Mouse (Mus musculus): ENCODE measurements around the gene Sf3a3. TPM values are rescaled to one million over a fixed set of nuclear protein-coding genes. Genes with fewer than 3 reads are reported as not detected.
A peak's percentile ranks its signal among the peaks of the same experiment; 100 is the strongest.
"Not testable (repeated sequence)": the region's sequence is repeated elsewhere in the genome, so short reads cannot be mapped to it uniquely, and the experiment has no call there.

The Sf3a3 gene
- polyA plus RNA-seq, 1 experiment from 2014 or later = 133 TPM

DNA sequence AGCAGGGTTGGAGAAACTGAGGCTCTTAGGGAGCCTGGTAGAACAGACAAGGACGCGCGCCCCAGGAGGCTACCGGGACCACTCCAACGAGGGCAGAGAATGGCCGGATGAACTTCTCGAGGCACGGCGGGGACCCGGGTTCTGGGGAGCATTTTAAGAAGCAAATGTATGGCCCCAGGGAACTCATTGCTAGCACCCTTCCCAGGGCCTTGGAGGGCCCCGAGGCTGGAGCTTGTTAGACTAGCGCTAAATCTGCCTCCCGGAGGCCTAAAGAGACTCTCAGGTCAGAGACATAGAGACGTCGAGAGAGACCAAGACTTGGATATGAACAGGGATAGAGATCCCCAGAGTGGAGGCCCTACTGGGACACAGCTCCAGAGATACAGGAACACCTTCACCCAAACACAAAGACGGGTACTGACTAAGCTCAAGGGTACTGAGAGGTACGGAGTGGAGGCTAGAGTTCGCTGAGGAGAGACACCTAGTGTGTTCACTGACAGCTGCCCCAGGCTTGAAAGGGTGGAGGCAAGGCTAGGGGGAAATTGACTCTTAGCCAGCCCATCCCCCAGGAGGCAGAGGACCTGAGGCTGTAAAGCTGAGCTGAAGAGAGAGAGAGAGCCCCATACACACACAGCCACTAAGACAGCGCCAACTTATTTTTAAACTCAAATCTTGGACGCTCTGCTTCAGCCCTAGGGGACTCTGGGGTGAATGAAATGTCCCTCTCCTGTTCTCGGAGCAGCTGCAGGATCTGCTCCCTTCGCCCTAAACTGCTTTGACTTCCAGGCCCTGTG is 13.3 kb upstream of the Sf3a3 start:
- H3K4me1 ChIP-seq = peaks cover 41% of the 10 kb centered on the region
- no peak; the same call in 1 of the 2 replicates for ATAC-seq (ENCODE audit: insufficient read depth, low FRiP score, low read depth)
- 4% methylated on average over 22 of the region's 22 CpGs for WGBS

DNA sequence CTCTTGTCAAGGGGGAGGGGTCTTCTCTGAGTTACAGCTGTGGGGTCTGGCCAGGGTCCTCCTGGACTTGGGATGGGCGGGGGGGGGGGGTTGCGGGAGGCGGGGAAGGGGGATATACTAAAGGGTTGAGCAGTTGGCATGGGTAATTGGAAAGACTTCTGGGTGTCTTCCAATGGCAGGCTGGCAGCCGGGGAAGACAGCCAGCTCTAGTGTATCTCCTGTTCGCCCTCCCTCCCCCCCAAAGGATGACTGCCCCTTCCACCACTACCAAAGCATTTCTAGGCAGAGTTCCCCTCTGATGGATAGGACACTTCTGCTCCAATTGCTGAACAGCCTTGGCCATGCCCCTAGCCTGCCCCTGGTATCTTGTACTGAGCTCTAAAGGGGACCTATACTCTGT is 12.7 kb upstream of the Sf3a3 start:
- H3K4me3 ChIP-seq (replicated peaks) = peak overlapping the region; percentile 84
- ATAC-seq (ENCODE audit: insufficient read depth, low FRiP score, low read depth) = no peak
- H3K4me1 ChIP-seq = peaks cover 40% of the 10 kb centered on the region
- H3K27ac ChIP-seq = peak overlapping the region; percentile 94
- H3K4me2 ChIP-seq = peak overlapping the region; percentile 79
- H3K36me3 ChIP-seq = no peaks in the 10 kb centered on the region
- WGBS = 31% methylated on average over 5 of the region's 5 CpGs
- peak overlapping the region; percentile 86; the same call in 1 of the 2 replicates for H3K9ac ChIP-seq
- no peaks in the 10 kb centered on the region for H3K9me3 ChIP-seq
- no peaks in the 10 kb centered on the region for H3K27me3 ChIP-seq (replicated peaks)

More for the DNA sequence above, 13.3 kb upstream of the Sf3a3 start:
- Histone ChIP-seq H3K4me3 (replicated peaks) (peak overlapping the region; percentile 84), H3K4me2 (peak overlapping the region; percentile 79), H3K36me3 (no peaks in the 10 kb centered on the region), H3K27ac (peak overlapping the region; percentile 94), H3K9me3 (no peaks in the 10 kb centered on the region), H3K9ac (peak overlapping the region; percentile 86), H3K27me3 (replicated peaks) (no peaks in the 10 kb centered on the region)

DNA sequence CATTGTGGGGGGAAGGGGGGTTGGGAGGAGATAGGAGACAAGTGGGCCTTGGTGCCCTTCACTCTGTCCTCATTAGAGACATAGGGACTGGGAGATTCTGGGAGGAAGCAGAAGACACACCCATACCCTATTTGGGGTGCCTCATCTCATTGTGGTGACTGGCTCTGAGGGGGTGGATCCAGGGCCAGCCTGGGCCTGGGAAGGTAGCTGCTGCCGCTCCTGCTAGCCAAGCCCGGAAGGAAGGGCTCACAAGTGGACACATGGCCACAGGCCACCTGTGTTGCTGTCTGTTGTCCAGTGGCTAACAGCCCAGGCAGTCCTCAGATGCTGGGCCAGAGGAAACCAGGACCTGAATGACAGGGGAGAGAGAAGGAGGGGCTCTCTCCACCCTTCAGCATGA is 11.2 kb upstream of the Sf3a3 start:
- 35% methylated on average over 2 of the region's 2 CpGs for WGBS
- Histone ChIP-seq H3K9me3 (no peaks in the 10 kb centered on the region), H3K27me3 (replicated peaks) (no peaks in the 10 kb centered on the region), H3K4me3 (replicated peaks) (peak overlapping the region; percentile 9; the same call in 1 of the 2 replicates), H3K4me2 (peak overlapping the region; percentile 43), H3K27ac (peak overlapping the region; percentile 93), H3K36me3 (no peaks in the 10 kb centered on the region), H3K9ac (no peak overlapping the region; the same call in 1 of the 2 replicates), H3K4me1 (peaks cover 46% of the 10 kb centered on the region)
- ATAC-seq (ENCODE audit: insufficient read depth, low FRiP score, low read depth) = no peak

DNA sequence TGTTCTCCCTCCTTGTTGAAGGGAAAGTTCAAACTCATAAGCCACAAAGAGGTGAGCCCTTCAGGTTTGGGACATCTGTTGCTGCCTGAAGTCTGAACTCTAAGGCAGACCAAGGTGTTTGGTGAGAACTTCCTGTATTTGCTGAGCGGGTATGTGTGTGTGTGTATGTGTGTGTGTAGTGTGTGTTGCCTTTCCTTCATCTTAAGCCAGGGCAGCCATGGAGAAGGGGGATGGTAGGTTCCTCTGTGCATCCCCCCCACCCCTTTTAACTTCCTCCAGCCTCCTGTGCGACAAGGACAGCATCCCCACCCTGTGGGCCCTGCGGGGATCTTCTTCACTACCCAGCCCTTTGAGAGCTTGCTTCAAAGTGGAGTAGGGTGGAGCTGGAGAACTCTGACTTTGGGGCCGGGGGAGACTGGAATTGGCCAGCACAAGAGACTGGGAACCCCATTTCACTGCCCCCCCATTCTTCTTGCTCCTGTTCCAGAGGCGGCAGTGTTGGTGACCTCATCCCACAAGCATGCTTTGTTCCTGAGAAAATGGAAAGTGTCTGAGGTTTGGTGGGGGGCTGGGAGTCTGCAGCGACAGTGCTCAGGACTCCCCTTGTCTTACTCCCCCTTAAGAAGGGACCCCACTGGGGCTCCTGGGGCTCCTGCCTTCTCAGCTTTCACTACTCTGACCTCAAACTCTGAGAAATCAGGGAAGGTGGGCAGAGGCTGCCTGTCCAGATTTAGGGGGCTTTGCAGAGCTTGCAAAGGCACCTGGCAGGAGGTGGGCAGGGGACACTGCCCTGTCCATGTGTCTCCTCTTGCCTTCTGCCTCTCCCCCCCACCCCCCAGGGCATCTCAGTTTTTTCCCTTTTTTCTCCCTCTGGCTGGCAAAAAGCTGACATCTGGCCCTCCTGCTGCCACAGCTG is 10.4 kb upstream of the Sf3a3 start:
- WGBS = 14% methylated on average over 6 of the region's 6 CpGs
- Histone ChIP-seq H3K4me2 (peak overlapping the region; percentile 43), H3K9ac (peak overlapping the region; percentile 13; the same call in 1 of the 2 replicates), H3K36me3 (no peaks in the 10 kb centered on the region), H3K27me3 (replicated peaks) (no peaks in the 10 kb centered on the region), H3K4me1 (peaks cover 49% of the 10 kb centered on the region), H3K9me3 (no peaks in the 10 kb centered on the region), H3K27ac (peak overlapping the region; percentile 93), H3K4me3 (replicated peaks) (peak overlapping the region; percentile 15; the same call in 1 of the 2 replicates)
- no peak for ATAC-seq (ENCODE audit: insufficient read depth, low FRiP score, low read depth)

DNA sequence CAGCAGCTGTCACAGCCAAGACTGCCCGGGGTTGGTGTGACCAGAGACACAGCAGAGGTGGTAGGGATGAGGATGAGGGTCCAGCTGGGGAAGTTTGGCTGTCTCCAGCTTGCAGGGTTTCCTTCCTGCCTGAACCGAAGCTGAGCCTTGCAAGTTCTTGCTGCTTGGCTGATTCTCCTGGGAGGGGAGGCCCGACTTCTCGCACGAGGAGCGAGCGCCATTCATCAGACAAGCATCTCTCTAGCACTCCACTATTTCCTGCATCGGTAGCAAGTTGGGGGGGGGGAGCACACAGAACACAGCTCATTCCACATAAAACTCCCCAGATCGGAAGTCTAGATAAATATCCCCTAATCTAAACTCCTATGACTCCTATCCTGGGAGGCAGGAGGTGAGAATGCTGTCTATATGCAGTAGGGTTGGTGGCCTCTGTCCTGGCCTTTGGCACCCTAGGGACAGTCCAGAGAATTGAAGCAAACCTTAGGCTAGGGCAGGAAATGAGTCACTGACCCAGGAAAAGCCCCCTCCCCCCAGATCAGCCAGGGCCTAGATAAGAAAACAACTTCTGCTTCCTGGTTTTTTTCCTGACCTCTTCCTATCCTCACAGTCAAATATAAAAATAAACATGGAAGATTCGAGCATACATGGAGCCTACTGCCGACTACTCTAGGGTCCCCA is 9.6 kb upstream of the Sf3a3 start:
- H3K9me3 ChIP-seq = no peaks in the 10 kb centered on the region
- H3K4me3 ChIP-seq (replicated peaks) = peak overlapping the region; percentile 15; the same call in 1 of the 2 replicates
- no peak overlapping the region for H3K9ac ChIP-seq
- H3K4me2 ChIP-seq = peak overlapping the region; percentile 43
- WGBS = 10% methylated on average over 11 of the region's 11 CpGs
- H3K27ac ChIP-seq = peak overlapping the region; percentile 93
- no peaks in the 10 kb centered on the region for H3K36me3 ChIP-seq
- peaks cover 52% of the 10 kb centered on the region for H3K4me1 ChIP-seq
- no peak for ATAC-seq (ENCODE audit: insufficient read depth, low FRiP score, low read depth)
- no peaks in the 10 kb centered on the region for H3K27me3 ChIP-seq (replicated peaks)

DNA sequence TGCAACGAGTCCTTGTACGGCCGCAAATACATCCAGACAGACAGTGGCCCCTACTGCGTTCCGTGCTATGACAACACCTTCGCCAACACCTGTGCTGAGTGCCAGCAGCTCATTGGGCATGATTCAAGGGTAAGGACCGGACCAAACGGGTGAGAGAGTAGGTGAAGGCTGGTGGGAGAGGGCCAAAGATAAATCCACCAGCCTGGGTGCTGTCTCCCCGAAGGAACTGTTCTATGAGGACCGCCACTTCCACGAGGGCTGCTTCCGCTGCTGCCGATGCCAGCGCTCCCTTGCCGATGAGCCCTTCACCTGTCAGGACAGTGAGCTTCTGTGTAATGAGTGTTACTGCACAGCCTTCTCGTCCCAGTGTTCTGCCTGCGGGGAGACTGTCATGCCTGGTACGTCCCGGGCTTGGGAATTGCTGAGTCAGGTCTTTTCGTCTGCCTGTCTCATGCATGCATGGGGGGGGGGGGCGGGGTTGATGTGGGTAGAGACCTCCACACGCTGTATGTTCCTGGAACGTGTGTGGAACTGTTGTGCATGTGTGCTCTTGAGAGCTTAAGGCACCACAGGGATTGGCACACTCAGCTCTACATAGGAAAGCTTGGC is 8.8 kb upstream of the Sf3a3 start:
- no peaks in the 10 kb centered on the region for H3K27me3 ChIP-seq (replicated peaks)
- H3K4me2 ChIP-seq = no peak overlapping the region
- H3K36me3 ChIP-seq = no peaks in the 10 kb centered on the region
- no peak overlapping the region for H3K9ac ChIP-seq
- no peak for ATAC-seq (ENCODE audit: insufficient read depth, low FRiP score, low read depth)
- WGBS = 82% methylated on average over 23 of the region's 23 CpGs
- H3K9me3 ChIP-seq = no peaks in the 10 kb centered on the region
- H3K4me1 ChIP-seq = peaks cover 56% of the 10 kb centered on the region
- no peak overlapping the region for H3K4me3 ChIP-seq (replicated peaks)
- peak overlapping the region; percentile 93 for H3K27ac ChIP-seq

DNA sequence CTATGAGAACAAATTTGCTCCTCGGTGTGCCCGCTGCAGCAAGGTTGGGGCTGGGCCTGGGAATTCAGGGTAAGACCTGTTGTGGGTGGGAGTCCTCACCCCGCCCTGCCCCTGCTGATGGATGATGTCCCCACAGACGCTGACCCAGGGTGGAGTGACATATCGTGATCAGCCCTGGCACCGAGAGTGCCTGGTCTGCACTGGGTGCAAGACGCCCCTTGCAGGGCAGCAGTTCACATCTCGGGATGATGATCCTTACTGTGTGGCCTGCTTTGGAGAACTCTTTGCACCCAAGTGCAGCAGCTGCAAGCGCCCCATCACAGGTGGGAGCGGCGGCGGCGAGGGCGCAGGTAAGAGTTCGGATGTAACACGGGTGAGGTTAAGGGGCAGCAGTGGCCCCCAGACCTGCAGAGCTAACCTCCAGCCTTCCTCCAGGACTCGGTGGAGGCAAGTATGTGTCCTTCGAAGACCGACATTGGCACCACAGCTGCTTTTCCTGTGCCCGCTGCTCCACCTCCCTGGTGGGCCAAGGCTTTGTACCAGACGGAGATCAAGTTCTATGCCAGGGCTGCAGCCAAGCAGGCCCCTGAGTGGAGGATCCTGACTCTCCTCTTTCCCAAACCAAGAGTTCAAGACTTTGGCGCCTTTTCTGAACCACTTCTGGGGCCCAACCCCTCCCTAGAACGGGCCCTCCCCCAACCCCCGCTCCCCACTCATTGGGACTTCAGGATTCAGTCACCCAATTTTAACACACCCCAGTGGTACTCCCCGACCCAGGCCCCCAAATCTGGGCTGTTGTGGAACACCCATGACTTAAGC is 7.0 kb upstream of the Sf3a3 start:
- not testable (repeated sequence) for H3K9me3 ChIP-seq; H3K4me3 ChIP-seq (replicated peaks); ATAC-seq (ENCODE audit: insufficient read depth, low FRiP score, low read depth); H3K36me3 ChIP-seq; H3K9ac ChIP-seq; H3K4me2 ChIP-seq; H3K27me3 ChIP-seq (replicated peaks)
- Histone ChIP-seq H3K27ac (peak overlapping the region; percentile 94; the same call in 1 of the 2 replicates), H3K4me1 (peaks cover 53% of the 10 kb centered on the region)
- 87% methylated on average over 25 of the region's 25 CpGs for WGBS

DNA sequence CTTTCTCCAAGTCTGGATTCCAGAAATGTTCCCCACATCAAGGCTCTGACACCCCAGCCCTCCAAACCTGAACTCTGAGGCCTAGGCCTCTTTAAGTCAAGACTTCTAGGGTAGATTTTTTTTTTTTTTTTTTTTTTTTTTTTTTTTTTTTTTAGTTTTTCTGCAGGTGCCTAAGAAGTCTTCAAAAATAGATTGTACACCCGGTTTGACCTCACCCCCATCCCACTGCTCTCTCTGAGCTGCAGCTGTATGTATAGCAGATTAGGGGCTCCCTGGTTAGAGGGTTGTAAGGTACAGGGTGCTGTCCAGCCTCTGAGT is 6.4 kb upstream of the Sf3a3 start:
- H3K4me2 ChIP-seq = peak overlapping the region; percentile 66
- WGBS = 0% methylated on average over 1 of the region's 1 CpGs
- H3K9me3 ChIP-seq; H3K9ac ChIP-seq; H3K36me3 ChIP-seq; H3K27me3 ChIP-seq (replicated peaks); ATAC-seq (ENCODE audit: insufficient read depth, low FRiP score, low read depth): not testable (repeated sequence)
- peaks cover 52% of the 10 kb centered on the region for H3K4me1 ChIP-seq
- H3K4me3 ChIP-seq (replicated peaks) = peak overlapping the region; percentile 39; the same call in 1 of the 2 replicates
- peak overlapping the region; percentile 94 for H3K27ac ChIP-seq

DNA sequence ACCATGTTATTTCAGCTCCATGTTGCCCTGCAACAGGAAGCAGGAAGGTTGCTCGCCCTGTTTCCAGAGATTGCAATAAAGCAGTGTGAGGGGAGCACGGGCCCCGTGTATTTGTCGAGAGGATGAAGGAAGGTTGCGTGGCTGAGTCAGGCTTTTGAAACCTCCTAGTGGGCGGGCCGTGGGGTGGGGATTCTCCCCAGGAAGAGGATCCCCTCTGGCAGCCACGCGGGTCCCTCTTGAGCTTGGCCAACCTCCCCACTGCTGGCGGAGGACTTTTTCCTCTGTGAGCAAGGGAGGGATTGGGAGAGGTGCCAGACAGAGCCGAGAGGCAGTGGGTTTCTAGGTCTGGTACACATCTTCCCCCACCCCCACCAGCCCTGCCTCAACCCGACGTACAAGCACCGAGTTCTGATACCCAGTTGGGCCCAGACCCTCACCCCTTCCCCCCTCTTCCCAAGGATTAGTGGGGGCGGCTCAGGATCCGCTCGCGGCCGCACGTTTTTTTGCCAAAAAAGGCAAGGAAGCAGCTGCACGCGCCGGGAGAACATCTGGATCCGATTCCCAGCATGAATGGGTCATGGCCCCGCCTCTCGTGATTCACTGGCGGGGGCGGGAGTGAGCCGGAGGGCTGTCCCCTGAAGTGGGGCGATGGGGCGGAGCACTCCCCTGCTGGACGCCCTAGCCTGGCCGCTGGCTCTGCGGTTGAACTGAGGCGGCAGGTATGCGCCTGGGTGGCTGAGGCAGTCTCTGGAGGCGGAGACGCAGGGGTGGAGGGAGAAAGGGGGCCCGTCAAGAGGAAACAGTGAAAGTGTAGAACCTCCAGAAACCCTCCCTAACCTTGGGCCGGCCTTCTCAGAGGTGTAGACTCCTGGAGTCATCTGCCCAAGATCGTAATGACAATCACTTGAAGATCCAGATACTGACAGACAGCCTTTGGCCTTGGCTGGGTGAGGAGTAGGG is 5.8 kb upstream of the Sf3a3 start:
- Histone ChIP-seq H3K9me3 (no peaks in the 10 kb centered on the region), H3K27ac (peak overlapping the region; percentile 94), H3K9ac (no peak overlapping the region), H3K4me2 (peak overlapping the region; percentile 66), H3K27me3 (replicated peaks) (no peaks in the 10 kb centered on the region), H3K36me3 (no peaks in the 10 kb centered on the region), H3K4me1 (peaks cover 46% of the 10 kb centered on the region), H3K4me3 (replicated peaks) (peak overlapping the region; percentile 39)
- 2% methylated on average over 41 of the region's 41 CpGs for WGBS
- peak; percentile 90 for ATAC-seq (ENCODE audit: insufficient read depth, low FRiP score, low read depth)

DNA sequence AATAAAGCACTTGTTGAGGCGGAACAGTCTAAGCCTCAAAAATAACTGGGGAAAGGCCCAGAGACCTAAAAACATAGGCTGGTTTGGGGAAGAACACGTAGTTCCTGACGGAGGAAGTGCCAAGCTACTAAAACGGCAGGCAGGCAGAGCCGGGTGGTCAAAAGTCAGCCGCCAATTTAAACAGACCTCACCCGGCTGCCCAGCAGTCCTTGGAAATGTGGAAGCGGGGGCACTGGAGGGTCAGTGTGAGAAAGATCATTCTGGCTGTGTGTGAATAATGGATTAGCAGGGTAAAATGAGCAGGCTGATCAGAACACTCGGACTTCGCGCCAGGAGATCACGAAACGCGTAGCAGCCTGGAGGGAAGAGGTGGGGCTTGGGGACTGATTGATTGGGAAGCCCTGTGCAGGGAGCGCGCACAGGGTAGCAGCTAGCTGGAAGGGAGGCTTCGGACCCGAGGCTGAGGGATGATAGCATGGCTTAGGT is 4.6 kb upstream of the Sf3a3 start:
- no peaks in the 10 kb centered on the region for H3K27me3 ChIP-seq (replicated peaks)
- ATAC-seq (ENCODE audit: insufficient read depth, low FRiP score, low read depth) = no peak
- peak overlapping the region; percentile 66 for H3K4me2 ChIP-seq
- no peaks in the 10 kb centered on the region for H3K36me3 ChIP-seq
- peak overlapping the region; percentile 94 for H3K27ac ChIP-seq
- WGBS = 3% methylated on average over 18 of the region's 18 CpGs
- H3K4me1 ChIP-seq = peaks cover 34% of the 10 kb centered on the region
- H3K9me3 ChIP-seq = no peaks in the 10 kb centered on the region
- peak overlapping the region; percentile 39 for H3K4me3 ChIP-seq (replicated peaks)
- no peak overlapping the region; the same call in 1 of the 2 replicates for H3K9ac ChIP-seq
